Mouse (Mus musculus) cerebellum, adult 2 months (tissue): ENCODE measurements around the gene Tsga10ip. TPM values are rescaled to one million over a fixed set of nuclear protein-coding genes. Genes with fewer than 3 reads are reported as not detected.
A peak's percentile ranks its signal among the peaks of the same experiment; 100 is the strongest.

ENCODE experiments used
- DNase-seq, 2 experiments: peaks; one replicate each; pipeline ENCODE4 v3.0.0; 2021
- H3K27ac ChIP-seq: fragments of 200-500 bp; 2 replicates; pipeline ENCODE4 v1.5.1; 2012; ENCODE audit warnings: low read length, control low read depth, inconsistent platforms; ENCODE audit not compliant: insufficient read depth
- H3K27me3 ChIP-seq: fragments of 200-500 bp; 2 replicates; pipeline ENCODE4 v1.6.1; 2012; ENCODE audit warnings: inconsistent platforms, mild to moderate bottlenecking, low read length, moderate library complexity; ENCODE audit not compliant: control insufficient read depth, insufficient read depth
- H3K4me1 ChIP-seq: fragments of 200-500 bp; 2 replicates; pipeline ENCODE4 v1.6.1; 2011; ENCODE audit warnings: low read length; ENCODE audit not compliant: control insufficient read depth, insufficient read depth
- H3K4me3 ChIP-seq: fragments of 200-500 bp; replicated peaks from 2 replicates; pipeline ENCODE3; 2011; ENCODE audit warnings: mild to moderate bottlenecking, low read depth, low read length, control low read depth; ENCODE audit not compliant: insufficient read depth
- CTCF ChIP-seq: fragments of 200-500 bp; IDR thresholded peaks from 2 replicates; pipeline ENCODE4 v1.5.1; 2011; ENCODE audit warnings: low read depth, mild to moderate bottlenecking, control low read depth, low read length, moderate library complexity, borderline replicate concordance; ENCODE audit not compliant: insufficient read depth
- POLR2A ChIP-seq: fragments of 200-500 bp; IDR thresholded peaks from 2 replicates; pipeline ENCODE4 v1.6.1; 2011; ENCODE audit warnings: low read length, control low read depth, borderline replicate concordance; ENCODE audit not compliant: insufficient read depth
- WGBS: fragments of 180-500 bp; shearing (Covaris S2); methylation state at CpG from one replicate; pipeline ENCODE4 v1.1.7; 2018; 5-methylcytosine and 5-hydroxymethylcytosine counted together
- polyA plus RNA-seq: library from polyadenylated mRNA; depleted of rRNA; stranded (reverse); fragments of >200 nt; gene quantifications from 2 replicates; pipeline ENCODE4 v1.2.3, GENCODE M21; 2012; rRNA removed

The Tsga10ip gene
- polyA plus RNA-seq, result 0.21 TPM in 1 of 2 replicates, not detected in the other

DNA sequence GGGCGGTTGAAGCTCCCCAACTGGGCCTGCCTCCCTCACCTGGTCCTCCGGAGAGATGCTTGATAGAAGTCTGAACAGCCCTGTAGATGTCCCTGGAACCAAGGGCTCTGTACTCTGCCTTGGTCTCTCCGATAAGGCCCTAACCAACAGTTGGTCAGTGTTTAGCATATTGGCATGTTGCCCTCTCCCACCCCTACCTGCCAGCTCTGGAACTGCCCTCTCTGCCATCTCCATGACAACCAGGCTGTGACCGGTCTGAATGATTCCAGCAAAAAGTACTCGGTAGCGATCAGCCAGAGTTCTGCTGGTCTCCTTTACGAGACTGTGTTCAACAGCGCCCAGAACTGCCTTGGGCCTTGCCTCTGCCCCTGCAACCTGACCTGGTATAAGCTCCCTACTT lies at the start of gene Tsga10ip:
TSS of gene Tsga10ip (minus strand) at position 234 of the 400 bp plus-strand sequence.
- Histone ChIP-seq H3K4me1 (peaks cover 13% of the 10 kb centered on the region), H3K27me3 (no peaks in the 10 kb centered on the region), H3K4me3 (no peak within 1 kb of the TSS), H3K27ac (peak within 1 kb of the TSS; percentile 68; the same call in 1 of the 2 replicates)
- DNase-seq, result peak; percentile 25 to 30
- WGBS, result 29% methylated on average over 8 of the region's 8 CpGs
- no peak for TF ChIP-seq CTCF
- TF ChIP-seq POLR2A, result no peak

GRCm38 (mm10) chr19:5451766-5452165 lies 49.4 kb upstream of the Tsga10ip start:
- 72% methylated on average over 6 of the region's 6 CpGs for WGBS
- no peak for DNase-seq
- TF ChIP-seq CTCF (0 out of 2 replicates have a peak, but pooled peaks have one; percentile 5), POLR2A (no peak)
- Histone ChIP-seq H3K27me3 (no peaks in the 10 kb centered on the region), H3K27ac (no peak overlapping the region; the same call in 1 of the 2 replicates), H3K4me1 (peaks cover 7% of the 10 kb centered on the region; the same call in 1 of the 2 replicates), H3K4me3 (no peak overlapping the region)

- peaks cover 2% of the 10 kb centered on the region; the same call in 1 of the 2 replicates for H3K4me1 ChIP-seq
- DNase-seq, result no peak
- TF ChIP-seq POLR2A (no peak), CTCF (no peak)
- no peak overlapping the region for H3K27ac ChIP-seq
- no peak overlapping the region for H3K4me3 ChIP-seq
- WGBS, result 83% methylated on average over 3 of the region's 3 CpGs
- no peaks in the 10 kb centered on the region for H3K27me3 ChIP-seq
Observed at GRCm38 (mm10) chr19:5449673-5450072, 47.3 kb upstream of the Tsga10ip start.

DNA sequence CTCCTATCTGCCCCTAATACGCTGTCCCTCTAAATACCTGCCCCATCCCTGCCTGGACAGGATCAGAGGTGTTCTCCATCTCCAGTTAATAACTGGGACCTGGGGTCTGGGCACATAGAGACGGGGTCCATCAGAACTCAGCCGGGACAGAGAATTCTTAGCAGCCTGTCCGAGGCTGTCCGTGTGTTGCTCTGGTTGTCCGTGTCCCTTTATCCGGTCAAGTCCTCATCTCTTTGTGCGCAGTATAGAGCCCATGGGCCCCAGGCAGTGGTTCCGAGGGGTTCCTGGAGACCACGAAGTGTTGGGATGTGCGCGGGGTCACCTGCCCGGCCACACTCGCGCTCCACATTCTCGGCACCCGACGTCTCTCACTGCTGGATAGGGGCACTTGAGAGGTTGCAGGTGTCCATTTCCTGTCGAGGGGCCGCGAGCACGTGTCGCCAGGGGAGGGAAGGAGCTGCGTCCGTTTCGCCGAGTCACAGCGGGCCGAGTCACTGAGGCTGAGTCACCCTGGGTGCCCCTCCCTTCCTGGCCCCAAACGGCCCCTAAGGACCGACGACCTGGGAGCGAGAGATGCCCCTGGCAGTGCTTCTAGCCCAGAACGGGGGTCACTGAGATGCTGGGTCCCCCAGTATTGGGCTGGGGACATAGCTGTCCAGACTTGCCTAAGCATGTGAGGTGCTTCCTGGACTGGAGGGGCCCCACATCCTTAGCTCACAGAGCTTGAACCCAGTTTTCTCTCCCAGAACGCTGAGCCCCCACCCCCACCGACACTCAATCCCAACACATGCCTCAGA lies 46.2 kb upstream of the Tsga10ip start:
- TF ChIP-seq POLR2A (no peak), CTCF (no peak)
- no peak overlapping the region for H3K27ac ChIP-seq
- 8% methylated on average over 36 of the region's 36 CpGs for WGBS
- DNase-seq, result no peak
- no peaks in the 10 kb centered on the region for H3K27me3 ChIP-seq
- H3K4me3 ChIP-seq, result no peak overlapping the region
- H3K4me1 ChIP-seq, result no peaks in the 10 kb centered on the region; the same call in 1 of the 2 replicates

- peak; percentile 58 to 66 for DNase-seq
- Histone ChIP-seq H3K27me3 (no peaks in the 10 kb centered on the region), H3K27ac (no peak within 1 kb of the TSS), H3K4me3 (peak within 1 kb of the TSS; percentile 46), H3K4me1 (no peaks in the 10 kb centered on the region; the same call in 1 of the 2 replicates)
- WGBS, result under 1% methylated on average over 70 of the region's 70 CpGs
- no peak for TF ChIP-seq POLR2A
- no peak for TF ChIP-seq CTCF
Observed at GRCm38 (mm10) chr19:5447515-5448353, 45.4 kb upstream of the Tsga10ip start, which contains the start of gene Fosl1. Gene Fosl1 (plus strand): TSS chr19:5447547.

DNA sequence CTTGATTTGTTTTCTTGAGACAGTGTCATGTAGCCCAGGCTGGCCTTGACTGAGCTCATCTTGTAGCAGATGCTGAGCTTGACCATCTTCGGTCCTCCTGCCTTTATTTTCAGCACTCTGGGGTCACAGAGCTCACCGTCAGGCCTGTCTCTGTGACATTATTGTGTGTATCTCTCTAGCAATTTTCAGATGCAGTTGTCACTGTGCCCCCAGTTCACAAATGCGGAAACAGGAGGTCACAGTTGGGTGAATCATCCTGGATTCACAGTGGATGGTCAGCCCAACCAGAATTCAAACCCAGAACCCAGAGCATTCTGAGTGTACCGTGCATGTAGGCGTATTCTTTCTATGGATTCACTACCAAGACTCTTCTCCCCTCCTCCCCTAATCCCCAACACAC lies 43.4 kb upstream of the Tsga10ip start:
- TF ChIP-seq POLR2A (no peak), CTCF (no peak)
- DNase-seq, result no peak
- H3K4me1 ChIP-seq, result no peaks in the 10 kb centered on the region; the same call in 1 of the 2 replicates
- no peaks in the 10 kb centered on the region for H3K27me3 ChIP-seq
- no peak overlapping the region for H3K4me3 ChIP-seq
- WGBS, result 93% methylated on average over 5 of the region's 5 CpGs
- H3K27ac ChIP-seq, result no peak overlapping the region

GRCm38 (mm10) chr19:5444954-5445353 lies 42.6 kb upstream of the Tsga10ip start:
- 44% methylated on average over 7 of the region's 7 CpGs for WGBS
- TF ChIP-seq POLR2A (no peak), CTCF (no peak)
- H3K27ac ChIP-seq, result no peak overlapping the region
- no peak overlapping the region for H3K4me3 ChIP-seq
- no peaks in the 10 kb centered on the region for H3K27me3 ChIP-seq
- no peak for DNase-seq
- H3K4me1 ChIP-seq, result no peaks in the 10 kb centered on the region; the same call in 1 of the 2 replicates
